Mouse (Mus musculus) lung, embryonic 14.5 days (tissue): Measurements from ENCODE around the gene Mcm3ap. TPM values are rescaled to one million over a fixed set of nuclear protein-coding genes. Genes with fewer than 3 reads are reported as not detected.

Experiments used
- ATAC-seq: fragments of 200-750 bp; cut with Nextera tagmentation; 2 replicates; pipeline ENCODE4 v1.8.0; 2017; ENCODE audit warnings: mild to moderate bottlenecking, moderate TSS enrichment, moderate library complexity; ENCODE audit not compliant: insufficient read depth
- DNase-seq: peaks from one replicate; pipeline ENCODE4 v3.0.0-alpha.2; 2015
- H3K27ac ChIP-seq: fragments of 300-500 bp; sonication (generic); 2 replicates; pipeline ENCODE4 v1.5.1; 2014; ENCODE audit warnings: low read depth, mild to moderate bottlenecking, moderate library complexity
- H3K27me3 ChIP-seq: fragments of 300-500 bp; sonication (generic); 2 replicates; pipeline ENCODE4 v1.6.1; 2014; ENCODE audit warnings: low read length, control low read depth; ENCODE audit not compliant: insufficient read depth
- H3K36me3 ChIP-seq: fragments of 300-500 bp; sonication (generic); 2 replicates; pipeline ENCODE4 v1.6.1; 2014; ENCODE audit warnings: control low read depth; ENCODE audit not compliant: insufficient read depth
- H3K4me1 ChIP-seq: fragments of 300-500 bp; sonication (generic); 2 replicates; pipeline ENCODE4 v1.6.1; 2014; ENCODE audit warnings: antibody characterized with exemption, control low read depth; ENCODE audit not compliant: insufficient read depth
- H3K4me2 ChIP-seq: fragments of 300-500 bp; sonication (generic); 2 replicates; pipeline ENCODE4 v1.6.1; 2014; ENCODE audit warnings: mild to moderate bottlenecking
- H3K4me3 ChIP-seq: fragments of 300-500 bp; sonication (generic); 2 replicates; pipeline ENCODE4 v1.5.1; 2014; ENCODE audit warnings: low read depth, low read length
- H3K9ac ChIP-seq: fragments of 300-500 bp; sonication (generic); 2 replicates; pipeline ENCODE4 v1.6.1; 2014
- H3K9me3 ChIP-seq: fragments of 300-500 bp; sonication (generic); 2 replicates; pipeline ENCODE4 v1.6.1; 2016; ENCODE audit warnings: low read depth, low read length, control low read depth
- CTCF ChIP-seq: IDR thresholded peaks from 2 replicates; pipeline ENCODE4 v1.5.1; 2016; ENCODE audit warnings: antibody characterized with exemption, low read depth
- WGBS: fragments of 180-500 bp; shearing (Covaris S2); extraction: QIAGEN DNeasy Blood & Tissue Kit; methylation state at CpG from one replicate; pipeline ENCODE4 v1.1.7; 2014; 5-methylcytosine and 5-hydroxymethylcytosine counted together
- polyA plus RNA-seq: library from polyadenylated mRNA; unstranded; fragments of >200 nt; fragmentation: Nextera tagmentation; extraction: Ambion mirVana; gene quantifications from 2 replicates; pipeline ENCODE4 v1.2.1, GENCODE M21; 2014

The Mcm3ap gene
- polyA plus RNA-seq, 1 experiment from 2014 or later = 67.6 TPM

DNA sequence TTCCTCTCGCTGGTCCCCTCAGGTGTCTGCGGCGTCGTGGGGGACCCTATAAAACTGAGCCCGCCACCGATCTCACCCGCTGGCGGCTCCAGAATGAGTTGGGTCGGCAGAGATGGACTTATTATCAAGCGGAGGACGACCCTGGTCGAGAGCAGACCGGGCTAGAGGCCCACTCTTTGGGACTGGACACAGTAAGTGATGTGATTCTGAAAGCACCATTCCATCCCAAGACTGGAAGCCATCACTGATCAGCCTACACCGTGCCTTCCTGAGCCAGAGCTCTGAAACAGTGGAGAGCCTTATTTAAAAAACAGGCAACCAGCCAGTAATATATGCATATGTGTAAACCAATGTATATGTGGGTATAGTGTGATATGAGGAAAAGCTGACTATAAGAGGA, 63.1 kb downstream of the Mcm3ap start:
- Histone ChIP-seq H3K9me3 (no peaks in the 10 kb centered on the region), H3K36me3 (peaks cover 30% of the 10 kb centered on the region), H3K4me3 (peak overlapping the region; percentile 70), H3K4me2 (peak overlapping the region; percentile 95), H3K27ac (peak overlapping the region; percentile 72), H3K27me3 (no peaks in the 10 kb centered on the region), H3K4me1 (peaks cover 7% of the 10 kb centered on the region; the same call in 1 of the 2 replicates), H3K9ac (peak overlapping the region; percentile 68)
- TF ChIP-seq CTCF = no peak
- ATAC-seq (peak; percentile 38; the same call in 1 of the 2 replicates), DNase-seq (peak; percentile 31)
- WGBS = 2% methylated on average over 14 of the region's 14 CpGs

DNA sequence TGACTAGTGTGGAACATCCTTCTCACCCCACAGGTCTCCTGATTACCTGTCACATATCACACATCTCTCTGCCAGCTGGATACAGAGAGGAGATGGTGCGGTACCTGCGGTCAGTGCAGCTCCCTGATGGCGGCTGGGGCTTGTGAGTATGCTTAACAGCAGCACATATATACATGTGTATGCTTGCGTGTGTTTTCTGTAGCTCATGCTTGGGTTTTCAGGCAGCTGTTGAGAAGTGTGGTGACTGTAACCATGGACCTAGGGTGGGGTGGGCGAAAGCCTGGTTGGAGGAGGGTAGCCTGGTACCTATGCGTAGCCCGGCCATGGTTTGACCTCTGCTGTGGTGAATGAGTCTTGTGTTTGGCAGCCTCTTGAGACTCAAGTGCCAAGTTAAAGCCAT, 66.8 kb downstream of the Mcm3ap start:
- no peak for TF ChIP-seq CTCF
- ATAC-seq (no peak), DNase-seq (no peak)
- Histone ChIP-seq H3K27ac (no peak overlapping the region), H3K9ac (no peak overlapping the region), H3K36me3 (peaks cover 63% of the 10 kb centered on the region), H3K27me3 (no peaks in the 10 kb centered on the region), H3K4me2 (no peak overlapping the region), H3K4me1 (peaks cover 5% of the 10 kb centered on the region; the same call in 1 of the 2 replicates), H3K4me3 (no peak overlapping the region), H3K9me3 (no peaks in the 10 kb centered on the region)
- WGBS = 92% methylated on average over 7 of the region's 7 CpGs

DNA sequence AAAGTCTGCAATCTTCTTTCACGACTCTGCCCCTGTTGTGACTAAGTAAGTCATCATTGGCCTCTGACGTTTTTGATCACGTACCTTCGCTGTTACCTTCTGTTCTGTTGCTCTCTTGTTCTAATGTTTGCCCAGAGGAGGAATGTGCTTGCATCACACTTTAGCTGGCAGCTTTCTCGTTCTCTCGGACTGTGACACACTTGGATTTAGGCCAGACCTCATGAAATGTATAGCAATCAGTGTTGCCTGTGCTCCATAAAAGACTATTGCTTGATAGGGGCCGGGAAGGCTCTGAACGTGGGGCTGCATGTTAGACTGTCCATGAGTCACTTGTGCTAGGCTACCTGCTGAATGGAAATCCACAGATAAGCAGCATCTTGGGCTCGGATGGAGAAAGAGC, 68.9 kb downstream of the Mcm3ap start:
- ATAC-seq = 0 out of 2 replicates have a peak, but pooled peaks have one; percentile 31
- 0 out of 2 replicates have a peak overlapping the region, but pooled peaks have one; percentile 24 for H3K27ac ChIP-seq

DNA sequence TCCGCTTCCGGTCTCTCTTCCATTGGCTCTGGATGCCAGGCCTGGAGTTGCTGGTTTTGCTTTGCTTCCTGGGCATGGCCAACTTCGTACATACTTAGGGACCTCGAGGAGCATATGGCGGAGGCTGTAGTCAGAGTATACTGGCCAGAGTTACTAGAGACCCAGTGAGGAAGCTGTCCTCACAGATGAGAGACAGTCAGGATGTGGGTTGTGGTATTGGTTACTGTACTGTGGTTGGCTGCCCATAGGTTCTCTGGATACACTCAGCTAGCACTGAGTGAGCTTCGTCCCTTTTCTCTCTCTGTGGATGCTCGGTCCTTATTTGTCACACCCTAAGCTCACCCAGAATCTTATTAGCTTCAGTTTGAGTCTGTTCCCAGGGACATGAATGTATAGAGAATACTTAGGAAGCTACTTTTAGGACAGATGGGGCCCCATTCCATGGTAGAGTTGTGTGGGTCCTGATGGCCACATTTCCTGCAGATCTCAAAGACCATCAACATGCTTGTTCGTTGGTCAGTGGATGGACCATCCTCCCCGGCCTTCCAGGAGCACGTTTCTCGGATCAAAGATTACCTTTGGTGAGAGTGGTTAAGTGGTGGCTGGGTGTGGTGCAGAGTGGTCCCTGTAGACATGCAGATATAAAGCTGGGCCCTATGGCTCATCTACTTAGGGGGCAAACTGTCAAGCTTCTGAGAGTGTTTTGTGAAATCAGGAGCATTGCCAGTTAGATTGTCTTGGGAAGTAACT, 72.8 kb downstream of the Mcm3ap start:
- no peaks in the 10 kb centered on the region for H3K4me1 ChIP-seq
- H3K36me3 ChIP-seq = peaks cover 95% of the 10 kb centered on the region
- H3K27ac ChIP-seq = no peak overlapping the region
- H3K27me3 ChIP-seq = no peaks in the 10 kb centered on the region
- H3K9me3 ChIP-seq = no peaks in the 10 kb centered on the region
- no peak for ATAC-seq
- H3K4me2 ChIP-seq = no peak overlapping the region
- TF ChIP-seq CTCF = no peak
- 93% methylated on average over 11 of the region's 11 CpGs for WGBS
- H3K9ac ChIP-seq = no peak overlapping the region
- no peak for DNase-seq
- H3K4me3 ChIP-seq = no peak overlapping the region

More for the DNA sequence above, 68.9 kb downstream of the Mcm3ap start:
- WGBS = 67% methylated on average over 9 of the region's 9 CpGs
- Histone ChIP-seq H3K4me3 (no peak overlapping the region), H3K27me3 (no peaks in the 10 kb centered on the region), H3K9ac (no peak overlapping the region), H3K4me2 (no peak overlapping the region), H3K36me3 (peaks cover 84% of the 10 kb centered on the region), H3K9me3 (no peaks in the 10 kb centered on the region), H3K4me1 (no peaks in the 10 kb centered on the region)
- no peak for TF ChIP-seq CTCF
- peak; percentile 42 for DNase-seq

GRCm38 (mm10) chr10:76542636-76543375, 74.1 kb downstream of the Mcm3ap start:
- DNase-seq = no peak
- no peak for TF ChIP-seq CTCF

DNA sequence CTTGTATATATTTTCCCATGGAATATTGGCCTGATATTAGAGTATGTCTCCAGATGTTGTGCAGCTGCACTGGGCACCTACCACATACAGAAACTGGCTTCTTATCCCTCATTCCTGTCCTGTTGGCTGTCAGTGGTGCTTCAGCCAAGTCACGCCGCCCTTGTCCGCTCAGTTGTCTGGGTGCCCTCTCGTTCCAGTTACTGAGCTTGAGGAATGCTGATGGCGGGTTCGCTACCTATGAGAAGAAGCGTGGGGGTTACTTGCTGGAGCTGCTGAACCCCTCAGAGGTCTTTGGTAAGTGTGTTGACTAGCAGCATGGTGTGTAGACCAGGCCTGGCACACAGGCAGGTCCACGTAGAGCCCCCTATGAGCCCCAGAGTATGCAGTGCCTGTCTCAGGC, 77.8 kb downstream of the Mcm3ap start:
- WGBS = 92% methylated on average over 8 of the region's 8 CpGs
- no peaks in the 10 kb centered on the region for H3K4me1 ChIP-seq
- TF ChIP-seq CTCF = no peak
- H3K36me3 ChIP-seq = peaks cover 98% of the 10 kb centered on the region
- ATAC-seq (no peak), DNase-seq (no peak)
- no peak overlapping the region for H3K9ac ChIP-seq
- H3K4me3 ChIP-seq = no peak overlapping the region
- no peaks in the 10 kb centered on the region for H3K27me3 ChIP-seq
- H3K4me2 ChIP-seq = no peak overlapping the region
- H3K27ac ChIP-seq = no peak overlapping the region
- H3K9me3 ChIP-seq = no peaks in the 10 kb centered on the region

More at GRCm38 (mm10) chr10:76542636-76543375, 74.1 kb downstream of the Mcm3ap start:
- Histone ChIP-seq H3K27me3 (no peaks in the 10 kb centered on the region), H3K4me3 (no peak overlapping the region), H3K4me1 (no peaks in the 10 kb centered on the region), H3K9me3 (no peaks in the 10 kb centered on the region), H3K27ac (no peak overlapping the region), H3K9ac (no peak overlapping the region), H3K36me3 (peaks cover 95% of the 10 kb centered on the region), H3K4me2 (no peak overlapping the region)
- 86% methylated on average over 10 of the region's 10 CpGs for WGBS
- no peak for ATAC-seq

GRCm38 (mm10) chr10:76548218-76548617, 79.5 kb downstream of the Mcm3ap start:
- Histone ChIP-seq H3K36me3 (peaks cover 95% of the 10 kb centered on the region), H3K4me2 (no peak overlapping the region), H3K27me3 (no peaks in the 10 kb centered on the region), H3K9ac (no peak overlapping the region), H3K4me1 (no peaks in the 10 kb centered on the region), H3K27ac (no peak overlapping the region), H3K4me3 (no peak overlapping the region), H3K9me3 (no peaks in the 10 kb centered on the region)
- DNase-seq (no peak), ATAC-seq (no peak)
- WGBS = 85% methylated on average over 8 of the region's 8 CpGs
- no peak for TF ChIP-seq CTCF
